Mouse (Mus musculus) lung, embryonic 16.5 days (tissue): ENCODE data around the gene Pcnx. TPM values are rescaled to one million over a fixed set of nuclear protein-coding genes. Genes with fewer than 3 reads are reported as not detected.

Experiments
- ATAC-seq: fragments of 200-750 bp; cut with Nextera tagmentation; 2 replicates; pipeline ENCODE4 v1.8.0; 2017; ENCODE audit warnings: low read depth, mild to moderate bottlenecking, moderate library complexity
- H3K27ac ChIP-seq: fragments of 300-500 bp; sonication (generic); 2 replicates; pipeline ENCODE4 v1.5.1; 2014; ENCODE audit warnings: mild to moderate bottlenecking, control low read depth, low read length
- H3K27me3 ChIP-seq: fragments of 300-500 bp; sonication (generic); 2 replicates; pipeline ENCODE4 v1.6.1; 2014; ENCODE audit warnings: low read depth, low read length, mixed read lengths; ENCODE audit not compliant: control insufficient read depth, insufficient read depth
- H3K36me3 ChIP-seq: fragments of 300-500 bp; sonication (generic); 2 replicates; pipeline ENCODE4 v1.6.1; 2014; ENCODE audit warnings: low read length; ENCODE audit not compliant: control insufficient read depth, insufficient read depth
- H3K4me1 ChIP-seq: fragments of 300-500 bp; sonication (generic); replicated peaks from 2 replicates; pipeline ENCODE4 v1.6.1; 2014; ENCODE audit warnings: low read length, mixed read lengths; ENCODE audit not compliant: control insufficient read depth, insufficient read depth
- H3K4me2 ChIP-seq: fragments of 300-500 bp; sonication (generic); 2 replicates; pipeline ENCODE4 v1.6.1; 2014; ENCODE audit warnings: low read depth, low read length, control low read depth
- H3K4me3 ChIP-seq: fragments of 300-500 bp; sonication (generic); 2 replicates; pipeline ENCODE4 v1.5.1; 2014; ENCODE audit warnings: mild to moderate bottlenecking, low read length, control low read depth
- H3K9ac ChIP-seq: fragments of 300-500 bp; sonication (generic); 2 replicates; pipeline ENCODE4 v1.6.1; 2014; ENCODE audit warnings: low read length, control low read depth
- H3K9me3 ChIP-seq: fragments of 300-500 bp; sonication (generic); 2 replicates; pipeline ENCODE4 v1.6.1; 2016; ENCODE audit warnings: low read length; ENCODE audit not compliant: control insufficient read depth
- WGBS: fragments of 180-500 bp; shearing (Covaris S2); extraction: QIAGEN DNeasy Blood & Tissue Kit; methylation state at CpG from one replicate; pipeline ENCODE4 v1.1.7; 2014; 5-methylcytosine and 5-hydroxymethylcytosine counted together
- polyA plus RNA-seq: library from polyadenylated mRNA; unstranded; fragments of >200 nt; fragmentation: Nextera tagmentation; extraction: Ambion mirVana; gene quantifications from 2 replicates; pipeline ENCODE4 v1.2.1, GENCODE M21; 2015

The Pcnx gene
- polyA plus RNA-seq = 10.2 and 15.2 TPM in 2 replicates

DNA sequence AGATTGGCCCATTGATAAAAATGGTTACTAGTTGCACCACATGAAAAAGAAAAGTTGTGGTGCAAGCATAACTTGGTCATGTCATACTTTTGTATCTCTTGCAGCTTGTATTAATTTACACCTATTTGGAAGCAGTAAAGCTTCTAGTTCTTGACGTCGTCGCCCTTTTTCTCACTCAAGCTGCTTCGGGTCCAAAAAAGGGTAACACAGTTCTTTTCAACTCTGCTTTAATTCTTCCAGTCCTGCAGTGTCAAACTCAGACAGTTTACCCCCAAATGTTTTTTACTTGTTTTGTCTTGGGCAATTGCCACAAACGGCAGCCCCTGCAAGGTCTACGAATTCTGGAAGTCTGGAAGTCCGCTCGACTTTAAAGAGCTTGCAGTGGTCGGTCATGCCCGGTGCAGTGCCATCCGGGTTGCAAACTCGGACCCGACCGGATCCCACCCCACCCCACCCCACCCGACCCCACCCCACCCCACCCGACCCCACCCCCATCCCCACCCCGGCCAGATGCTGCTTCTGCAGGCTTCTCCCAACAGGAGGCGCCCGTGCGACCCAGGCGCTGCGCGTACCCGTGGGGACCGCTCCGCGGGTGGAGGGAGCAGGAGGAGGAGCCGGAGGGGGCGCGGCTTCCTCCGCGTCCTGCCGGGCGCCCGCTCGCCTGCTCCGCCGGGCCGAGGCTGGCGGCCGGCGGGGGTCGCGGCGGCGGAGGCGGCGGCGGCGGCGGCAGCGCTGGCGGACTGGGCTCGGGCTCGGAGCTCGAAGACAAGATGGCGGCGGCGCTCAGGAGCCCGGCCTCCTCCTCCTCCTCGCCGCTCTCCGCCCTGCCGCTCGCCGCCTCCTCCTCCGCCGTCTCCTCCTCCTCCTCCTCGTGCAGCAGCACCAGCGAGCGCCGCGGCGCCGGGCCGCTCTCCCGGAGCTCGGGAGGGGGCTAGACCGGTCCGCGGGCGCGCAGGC is at the start of gene Pcnx:
TSS of gene Pcnx (plus strand) at position 673 of the 957 bp plus-strand sequence.
- no peaks in the 10 kb centered on the region for H3K27me3 ChIP-seq
- peak within 1 kb of the TSS; percentile 95 for H3K4me3 ChIP-seq
- H3K27ac ChIP-seq = peak within 1 kb of the TSS; percentile 90
- no peaks in the 10 kb centered on the region for H3K36me3 ChIP-seq
- peak within 1 kb of the TSS; percentile 74 for H3K4me2 ChIP-seq
- H3K4me1 ChIP-seq = peaks cover 33% of the 10 kb centered on the region
- no peaks in the 10 kb centered on the region for H3K9me3 ChIP-seq
- peak; percentile 91 for ATAC-seq
- H3K9ac ChIP-seq = peak within 1 kb of the TSS; percentile 96
- WGBS = 3% methylated on average over 47 of the region's 83 CpGs

DNA sequence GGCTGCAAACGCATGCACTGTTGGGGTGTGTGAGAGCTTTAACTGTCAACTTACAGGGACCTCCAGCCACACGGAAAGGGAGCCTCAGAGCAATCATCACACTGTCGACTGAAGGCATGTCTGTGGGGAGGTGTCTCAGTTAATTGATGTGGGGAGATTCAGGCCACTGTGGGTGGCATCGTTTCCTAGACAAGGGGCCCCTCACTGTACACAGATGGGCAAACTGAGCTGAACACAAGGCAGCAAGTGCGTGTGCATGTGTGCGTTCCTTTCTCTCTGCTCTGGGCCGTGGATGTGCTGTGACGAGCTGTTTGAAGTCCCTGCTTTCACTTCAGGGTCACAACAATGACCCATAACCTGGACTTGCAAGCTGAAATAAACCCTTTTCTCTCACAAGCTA is 49.4 kb upstream of the Pcnx start:
- Histone ChIP-seq H3K4me2 (no peak overlapping the region), H3K27ac (no peak overlapping the region), H3K36me3 (no peaks in the 10 kb centered on the region), H3K4me3 (no peak overlapping the region), H3K9me3 (no peaks in the 10 kb centered on the region), H3K4me1 (peaks cover 6% of the 10 kb centered on the region; the same call in 1 of the 2 replicates), H3K27me3 (no peaks in the 10 kb centered on the region), H3K9ac (no peak overlapping the region)
- no peak for ATAC-seq
- WGBS = 29% methylated on average over 8 of the region's 8 CpGs

DNA sequence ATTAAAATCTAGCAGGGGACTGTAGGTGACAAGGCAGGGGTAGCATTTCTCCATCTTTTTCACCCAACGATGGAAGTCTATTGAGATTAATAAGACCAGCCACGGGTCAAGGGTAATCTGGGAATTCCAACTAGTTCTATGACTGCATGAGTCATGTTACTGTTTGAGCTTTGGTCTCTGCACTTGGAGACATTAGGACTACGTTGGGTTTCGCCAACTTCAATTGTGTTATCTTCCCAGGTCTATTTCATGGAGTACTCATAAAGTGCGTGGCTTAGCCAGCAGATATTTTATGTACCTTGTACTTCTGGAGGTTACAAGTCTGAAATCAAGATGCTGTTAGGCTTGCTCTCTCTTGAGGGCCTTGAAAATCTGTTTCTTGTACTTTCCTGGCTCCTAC is 45.1 kb upstream of the Pcnx start:
- 82% methylated on average over 5 of the region's 5 CpGs for WGBS
- Histone ChIP-seq H3K4me3 (no peak overlapping the region), H3K27ac (no peak overlapping the region), H3K4me2 (no peak overlapping the region), H3K9me3 (no peaks in the 10 kb centered on the region), H3K27me3 (no peaks in the 10 kb centered on the region), H3K4me1 (peaks cover 6% of the 10 kb centered on the region; the same call in 1 of the 2 replicates), H3K36me3 (no peaks in the 10 kb centered on the region), H3K9ac (no peak overlapping the region)
- no peak for ATAC-seq

DNA sequence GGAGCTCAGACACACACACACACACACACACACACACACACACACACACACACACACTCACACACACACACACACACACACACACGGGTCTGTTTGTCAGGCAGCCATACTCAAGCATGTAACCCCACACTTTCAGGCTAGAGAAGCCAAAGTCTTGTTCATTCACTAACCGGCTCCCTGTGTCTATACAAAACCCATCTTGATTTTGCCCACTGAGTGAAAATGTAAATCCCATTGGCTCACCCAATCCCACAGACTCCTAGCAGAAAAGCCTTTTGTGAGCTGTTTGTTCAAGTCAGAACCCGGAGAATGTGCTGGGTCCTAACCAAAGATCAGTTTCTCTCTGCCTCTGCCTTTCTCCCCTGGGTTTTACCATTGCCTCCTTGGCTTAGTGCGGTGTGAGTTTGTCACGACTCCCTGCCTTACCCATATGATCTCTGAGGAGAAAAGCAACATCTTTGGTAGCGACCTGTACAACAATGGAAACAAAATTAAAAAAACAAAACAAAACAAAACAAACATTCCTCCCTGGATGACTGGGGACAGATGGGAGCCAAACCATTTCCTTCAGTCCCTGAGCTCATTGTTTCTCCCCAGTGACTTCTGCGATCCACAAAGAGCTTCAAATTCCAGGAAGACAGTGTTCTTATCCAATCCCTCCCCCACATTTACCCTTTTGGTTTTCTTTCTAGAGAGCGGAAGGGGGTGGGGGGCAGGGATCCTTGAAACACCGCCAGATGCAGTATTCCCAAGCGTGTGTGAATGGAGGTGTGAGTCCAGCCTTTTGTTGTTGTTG is 43.3 kb upstream of the Pcnx start:
- peak; percentile 66 for ATAC-seq
- 17% methylated on average over 10 of the region's 10 CpGs for WGBS
- Histone ChIP-seq H3K36me3 (no peaks in the 10 kb centered on the region), H3K9ac (peak overlapping the region; percentile 22; the same call in 1 of the 2 replicates), H3K4me3 (peak overlapping the region; percentile 19), H3K27ac (peak overlapping the region; percentile 71), H3K9me3 (no peaks in the 10 kb centered on the region), H3K27me3 (no peaks in the 10 kb centered on the region), H3K4me2 (peak overlapping the region; percentile 48), H3K4me1 (peaks cover 6% of the 10 kb centered on the region; the same call in 1 of the 2 replicates)

DNA sequence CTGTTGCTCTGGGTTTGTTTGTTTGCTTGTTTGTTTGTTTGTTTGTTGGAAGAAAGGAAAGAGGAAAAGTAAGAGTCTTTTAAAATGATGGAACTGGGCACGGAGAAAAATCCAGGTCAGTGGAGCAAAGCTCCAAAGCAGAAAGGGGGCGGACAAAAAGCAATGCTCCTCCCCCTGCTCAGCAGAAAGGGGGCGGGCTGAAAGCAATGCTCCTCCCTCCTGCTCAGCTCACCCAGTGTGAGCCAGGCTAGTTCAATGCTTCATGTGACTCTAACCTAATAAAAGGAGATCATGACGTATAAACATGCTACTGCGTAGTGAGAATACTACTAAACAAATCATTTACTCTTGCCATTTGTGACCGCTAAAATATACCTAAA is 42.7 kb upstream of the Pcnx start:
- Histone ChIP-seq H3K27ac (no peak overlapping the region), H3K4me1 (peaks cover 6% of the 10 kb centered on the region; the same call in 1 of the 2 replicates), H3K36me3 (no peaks in the 10 kb centered on the region), H3K4me2 (peak overlapping the region; percentile 48), H3K4me3 (peak overlapping the region; percentile 19), H3K9me3 (no peaks in the 10 kb centered on the region), H3K9ac (no peak overlapping the region), H3K27me3 (no peaks in the 10 kb centered on the region)
- ATAC-seq = peak; percentile 70
- WGBS = 50% methylated on average over 6 of the region's 6 CpGs

DNA sequence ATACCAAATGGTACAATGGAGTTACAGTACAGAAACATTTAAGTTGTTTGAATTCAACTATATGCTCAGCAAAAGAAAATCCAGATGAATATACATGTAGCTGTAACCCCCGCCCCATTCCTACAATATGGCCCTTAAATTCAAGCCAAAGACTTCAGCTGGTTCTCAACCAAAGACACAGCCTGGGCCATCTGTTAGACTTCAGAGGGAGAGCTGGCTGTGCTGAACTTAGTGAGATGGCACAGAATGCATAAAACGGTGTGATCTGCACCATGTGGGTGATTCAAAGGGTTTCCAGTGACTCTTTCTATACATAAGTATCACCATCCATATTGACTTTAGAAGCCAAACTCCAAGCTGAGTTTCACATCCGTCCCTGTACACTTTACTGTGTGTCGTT is 39.1 kb upstream of the Pcnx start:
- H3K27ac ChIP-seq = no peak overlapping the region
- H3K9ac ChIP-seq = no peak overlapping the region
- H3K4me2 ChIP-seq = no peak overlapping the region
- H3K36me3 ChIP-seq = no peaks in the 10 kb centered on the region
- H3K4me1 ChIP-seq = peaks cover 6% of the 10 kb centered on the region; the same call in 1 of the 2 replicates
- WGBS = 74% methylated on average over 4 of the region's 4 CpGs
- no peaks in the 10 kb centered on the region for H3K27me3 ChIP-seq
- no peak overlapping the region for H3K4me3 ChIP-seq
- ATAC-seq = no peak
- no peaks in the 10 kb centered on the region for H3K9me3 ChIP-seq

DNA sequence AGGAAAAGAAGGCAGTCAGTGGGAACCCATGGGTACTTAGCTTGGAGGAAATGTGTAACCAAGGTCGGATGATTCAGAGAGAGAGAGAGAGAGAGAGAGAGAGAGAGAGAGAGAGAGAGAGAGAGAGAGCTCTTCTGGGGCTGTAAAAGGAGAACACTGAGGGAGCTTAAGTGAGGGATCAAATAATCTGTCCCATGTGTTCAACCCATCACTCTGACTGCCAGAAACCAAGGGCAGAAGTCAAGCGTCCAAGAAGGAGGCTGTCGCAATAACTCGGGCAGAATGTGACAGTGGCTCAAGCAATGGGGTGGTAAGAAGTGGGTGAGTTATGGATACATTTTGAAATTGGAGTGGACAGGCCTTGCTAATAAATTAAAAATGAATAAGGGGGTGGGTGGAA is 37.6 kb upstream of the Pcnx start:
- Histone ChIP-seq H3K27ac (no peak overlapping the region), H3K9ac (no peak overlapping the region), H3K27me3 (no peaks in the 10 kb centered on the region), H3K36me3 (no peaks in the 10 kb centered on the region), H3K4me1 (no peaks in the 10 kb centered on the region), H3K4me3 (no peak overlapping the region), H3K9me3 (no peaks in the 10 kb centered on the region), H3K4me2 (no peak overlapping the region)
- ATAC-seq = no peak
- WGBS = 61% methylated on average over 4 of the region's 4 CpGs

DNA sequence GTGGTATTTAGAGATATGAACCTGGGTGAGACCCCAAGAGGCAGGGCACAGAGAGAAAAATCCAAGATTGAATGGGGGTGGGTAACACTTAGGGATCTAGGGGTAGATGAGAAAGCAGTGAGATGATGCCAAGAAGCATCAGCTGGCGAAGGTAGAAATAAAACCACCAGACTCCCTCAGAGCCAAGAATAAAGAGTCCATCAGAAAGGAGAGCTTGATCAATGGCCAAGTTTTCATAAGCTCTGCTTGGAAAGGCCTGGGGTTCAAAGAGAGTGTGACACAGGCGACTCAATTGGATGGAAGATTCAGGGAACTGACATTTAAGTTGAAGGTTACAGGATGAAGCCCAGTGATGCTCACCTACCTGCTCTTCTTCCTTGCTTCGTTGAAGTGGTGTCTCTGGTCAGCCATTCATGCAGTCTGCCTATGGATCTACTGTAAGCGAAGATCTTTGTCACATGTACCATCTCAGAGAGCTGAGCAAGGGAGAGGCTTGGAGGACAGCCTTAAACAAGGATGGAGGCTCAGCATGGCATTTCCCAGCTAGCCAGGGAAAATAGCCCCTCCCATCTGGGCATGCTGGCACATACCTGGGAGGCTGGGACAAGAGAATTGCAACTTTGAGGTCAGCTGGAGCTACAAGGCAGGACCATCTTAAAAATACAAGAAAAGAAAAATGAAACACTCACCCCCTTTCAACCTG is 36.9 kb upstream of the Pcnx start:
- H3K36me3 ChIP-seq = no peaks in the 10 kb centered on the region
- H3K9ac ChIP-seq = no peak overlapping the region
- no peak overlapping the region for H3K27ac ChIP-seq
- whole genome bisulfite sequencing = 72% methylated on average over 4 of the region's 4 CpGs
- no peaks in the 10 kb centered on the region for H3K4me1 ChIP-seq
- no peak overlapping the region for H3K4me3 ChIP-seq
- no peak overlapping the region for H3K4me2 ChIP-seq
- no peaks in the 10 kb centered on the region for H3K9me3 ChIP-seq
- H3K27me3 ChIP-seq = no peaks in the 10 kb centered on the region
- ATAC-seq = no peak
